ENCODE assay signal across 7 mouse cellular contexts in genomic region chr2:60123911-60124647, GRCm38 (mm10).
A peak's percentile ranks its signal among the peaks of the same experiment; 100 is the strongest.
DNase-seq lines count a peak whose midpoint lies in the region; ATAC-seq lines count a peak whose summit lies in the region.

No protein-coding gene starts in this region.

- H3K27me3 ChIP-seq in neural tube, embryonic 11.5 days (ENCODE audit: control insufficient read depth, insufficient read depth, low read length): no peaks in the 10 kb centered on the region
- H3K27me3 ChIP-seq in limb, embryonic 13.5 days: no peaks in the 10 kb centered on the region
- no peaks in the 10 kb centered on the region for H3K27me3 ChIP-seq in stomach, embryonic 15.5 days (replicated peaks)

- peak overlapping the region; percentile 96 for H3K4me3 ChIP-seq in neural tube, embryonic 11.5 days (ENCODE audit: low read depth, low read length)
- H3K4me3 ChIP-seq in limb, embryonic 13.5 days: peak overlapping the region; percentile 87
- H3K4me3 ChIP-seq in stomach, embryonic 15.5 days (replicated peaks): peak overlapping the region; percentile 91

- 0 out of 2 replicates have a peak, but pooled peaks have one; percentile 1 for ATAC-seq in neural tube, embryonic 11.5 days (ENCODE audit: insufficient read depth, low FRiP score, low TSS enrichment)
- peak; percentile 43 for ATAC-seq in erythroblast, adult 5-6 weeks (replicated peaks; ENCODE audit: low FRiP score, poor library complexity, severe bottlenecking)
- ATAC-seq in limb, embryonic 13.5 days (ENCODE audit: low FRiP score, low read depth): no peak
- ATAC-seq in stomach, embryonic 15.5 days (ENCODE audit: insufficient read depth, low FRiP score, low read depth): 0 out of 2 replicates have a peak, but pooled peaks have one; percentile 1

- no peaks in the 10 kb centered on the region for H3K36me3 ChIP-seq in neural tube, embryonic 11.5 days (ENCODE audit: control insufficient read depth, insufficient read depth, low read length)
- no peaks in the 10 kb centered on the region for H3K36me3 ChIP-seq in limb, embryonic 13.5 days
- H3K36me3 ChIP-seq in stomach, embryonic 15.5 days: no peaks in the 10 kb centered on the region

- no peak for DNase-seq in neural tube, embryonic 11.5 days (ENCODE audit: low spot score)
- DNase-seq in neural tube, embryonic 10.5 days (ENCODE audit: extremely low spot score, low spot score): no peak
- no peak for DNase-seq in gastrocnemius, postnatal 14 days
- DNase-seq in cerebellum, adult 11 months: no peak

- 7% methylated on average over 13 of the region's 13 CpGs for WGBS in neural tube, embryonic 11.5 days
- 6% methylated on average over 13 of the region's 13 CpGs for WGBS in limb, embryonic 13.5 days
- 3% methylated on average over 13 of the region's 13 CpGs for WGBS in stomach, embryonic 15.5 days

- intact Hi-C loops in gastrocnemius, postnatal 14 days (cut with DNase I; ENCODE audit: low total_unique reads): loop anchor here (2.0 kb wide), 1 partner anchor 87 kb away; no protein-coding TSS in a partner anchor

- peak overlapping the region; percentile 100 for H3K9ac ChIP-seq in neural tube, embryonic 11.5 days (ENCODE audit: low read length)
- H3K9ac ChIP-seq in limb, embryonic 13.5 days: peak overlapping the region; percentile 99
- peak overlapping the region; percentile 96 for H3K9ac ChIP-seq in stomach, embryonic 15.5 days

- peaks cover 17% of the 10 kb centered on the region for H3K4me1 ChIP-seq in neural tube, embryonic 11.5 days (ENCODE audit: control insufficient read depth, insufficient read depth, low read length)
- H3K4me1 ChIP-seq in limb, embryonic 13.5 days: peaks cover 35% of the 10 kb centered on the region
- H3K4me1 ChIP-seq in stomach, embryonic 15.5 days: no peaks in the 10 kb centered on the region

- H3K27ac ChIP-seq in neural tube, embryonic 11.5 days (ENCODE audit: low read depth, low read length): peak overlapping the region; percentile 100
- H3K27ac ChIP-seq in limb, embryonic 13.5 days: peak overlapping the region; percentile 99
- peak overlapping the region; percentile 99 for H3K27ac ChIP-seq in stomach, embryonic 15.5 days

- H3K9me3 ChIP-seq in neural tube, embryonic 11.5 days (ENCODE audit: control insufficient read depth, low read length): no peaks in the 10 kb centered on the region
- no peaks in the 10 kb centered on the region for H3K9me3 ChIP-seq in limb, embryonic 13.5 days
- H3K9me3 ChIP-seq in stomach, embryonic 15.5 days: no peaks in the 10 kb centered on the region

- peak overlapping the region; percentile 68 for H3K4me2 ChIP-seq in neural tube, embryonic 11.5 days (ENCODE audit: low read depth)
- peak overlapping the region; percentile 69 for H3K4me2 ChIP-seq in limb, embryonic 13.5 days (replicated peaks)
- peak overlapping the region; percentile 53 for H3K4me2 ChIP-seq in stomach, embryonic 15.5 days
